Mouse (Mus musculus) forebrain, embryonic 13.5 days (tissue): ENCODE data around the gene 4930415O20Rik. TPM values are rescaled to one million over a fixed set of nuclear protein-coding genes. Genes with fewer than 3 reads are reported as not detected.
"Not testable (repeated sequence)": the region's sequence is repeated elsewhere in the genome, so short reads cannot be mapped to it uniquely, and the experiment has no call there.

Experiments used
- ATAC-seq: fragments of 200-750 bp; cut with Nextera tagmentation; 2 replicates; pipeline ENCODE4 v1.8.0; 2017
- H3K27ac ChIP-seq: fragments of 300-500 bp; sonication (generic); 2 replicates; pipeline ENCODE4 v1.5.1; 2015; ENCODE audit warnings: inconsistent platforms, mild to moderate bottlenecking, moderate library complexity
- H3K27me3 ChIP-seq: fragments of 300-500 bp; sonication (generic); 2 replicates; pipeline ENCODE4 v1.6.1; 2015; ENCODE audit warnings: mild to moderate bottlenecking, inconsistent platforms
- H3K36me3 ChIP-seq: fragments of 300-500 bp; sonication (generic); 2 replicates; pipeline ENCODE4 v1.6.1; 2015; ENCODE audit warnings: mild to moderate bottlenecking, inconsistent platforms; ENCODE audit not compliant: poor library complexity, severe bottlenecking
- H3K4me1 ChIP-seq: fragments of 300-500 bp; sonication (generic); 2 replicates; pipeline ENCODE4 v1.6.1; 2015; ENCODE audit warnings: inconsistent platforms
- H3K4me2 ChIP-seq: fragments of 300-500 bp; sonication (generic); 2 replicates; pipeline ENCODE4 v1.6.1; 2015; ENCODE audit warnings: inconsistent platforms, mild to moderate bottlenecking, moderate library complexity
- H3K4me3 ChIP-seq: fragments of 300-500 bp; sonication (generic); 2 replicates; pipeline ENCODE4 v1.5.1; 2015; ENCODE audit warnings: mild to moderate bottlenecking, inconsistent platforms
- H3K9ac ChIP-seq: fragments of 300-500 bp; sonication (generic); 2 replicates; pipeline ENCODE4 v1.6.1; 2015; ENCODE audit warnings: mild to moderate bottlenecking, inconsistent platforms
- H3K9me3 ChIP-seq: fragments of 300-500 bp; sonication (generic); replicated peaks from 2 replicates; pipeline ENCODE4 v1.6.1; 2016; ENCODE audit warnings: inconsistent platforms
- WGBS: fragments of 180-500 bp; shearing (Covaris S2); methylation state at CpG from one replicate; pipeline ENCODE4 v1.1.7; 2015; 5-methylcytosine and 5-hydroxymethylcytosine counted together
- polyA plus RNA-seq: library from polyadenylated mRNA; unstranded; fragments of >200 nt; fragmentation: Nextera tagmentation; extraction: Ambion mirVana; gene quantifications from 2 replicates; pipeline ENCODE4 v1.2.1, GENCODE M21; 2015

The 4930415O20Rik gene
- polyA plus RNA-seq, 1 experiment from 2014 or later: not detected

DNA sequence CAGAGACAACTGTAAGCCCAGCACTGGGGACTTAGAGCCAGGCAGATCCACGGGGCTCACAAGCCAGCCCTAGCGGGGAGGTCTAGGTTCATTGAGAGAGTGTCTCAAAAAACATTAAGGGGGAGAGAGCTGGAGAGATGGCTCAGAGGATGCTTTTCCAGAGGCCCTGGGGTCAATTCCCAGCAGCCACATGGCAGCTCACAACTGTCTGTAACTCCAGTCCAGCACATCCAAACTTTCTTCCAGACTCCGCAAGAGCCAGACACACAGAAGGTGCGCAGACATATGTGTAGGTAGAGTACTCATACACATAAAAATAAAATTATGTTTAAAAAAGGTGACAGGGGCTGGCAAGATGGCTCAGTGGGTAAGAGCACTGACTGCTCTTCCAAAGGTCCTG is 2.5 kb downstream of the 4930415O20Rik start:
- 80% methylated on average over 4 of the region's 4 CpGs for WGBS

DNA sequence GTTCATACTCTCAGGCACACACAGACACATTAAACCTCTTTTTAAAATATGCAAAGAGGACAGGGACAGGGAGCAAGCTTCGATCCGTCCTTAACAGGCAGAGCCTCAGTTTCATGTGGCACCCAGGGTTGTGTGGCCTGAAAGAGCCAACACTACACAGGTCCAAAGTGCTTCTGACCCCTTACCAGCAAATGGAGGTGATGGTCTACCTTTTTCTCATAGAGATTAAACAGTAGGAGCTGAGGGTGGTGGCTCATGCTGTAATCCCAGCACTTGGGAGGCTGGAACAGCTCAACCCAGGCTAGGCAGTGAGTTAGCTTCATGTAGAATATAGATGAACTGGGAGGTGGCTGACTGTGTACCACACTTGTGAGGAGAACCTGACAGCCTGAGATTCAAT is 8.5 kb downstream of the 4930415O20Rik start:
- WGBS: 86% methylated on average over 2 of the region's 2 CpGs
- no peaks in the 10 kb centered on the region for H3K4me1 ChIP-seq

More for the DNA sequence above, 2.5 kb downstream of the 4930415O20Rik start:
- H3K27ac ChIP-seq: no peak overlapping the region
- H3K4me1 ChIP-seq: peaks cover 11% of the 10 kb centered on the region
- H3K36me3 ChIP-seq: no peaks in the 10 kb centered on the region
- no peak for ATAC-seq
- H3K9ac ChIP-seq: no peak overlapping the region
- H3K4me3 ChIP-seq: no peak overlapping the region
- no peak overlapping the region for H3K4me2 ChIP-seq
- H3K9me3 ChIP-seq: no peaks in the 10 kb centered on the region
- no peaks in the 10 kb centered on the region for H3K27me3 ChIP-seq

DNA sequence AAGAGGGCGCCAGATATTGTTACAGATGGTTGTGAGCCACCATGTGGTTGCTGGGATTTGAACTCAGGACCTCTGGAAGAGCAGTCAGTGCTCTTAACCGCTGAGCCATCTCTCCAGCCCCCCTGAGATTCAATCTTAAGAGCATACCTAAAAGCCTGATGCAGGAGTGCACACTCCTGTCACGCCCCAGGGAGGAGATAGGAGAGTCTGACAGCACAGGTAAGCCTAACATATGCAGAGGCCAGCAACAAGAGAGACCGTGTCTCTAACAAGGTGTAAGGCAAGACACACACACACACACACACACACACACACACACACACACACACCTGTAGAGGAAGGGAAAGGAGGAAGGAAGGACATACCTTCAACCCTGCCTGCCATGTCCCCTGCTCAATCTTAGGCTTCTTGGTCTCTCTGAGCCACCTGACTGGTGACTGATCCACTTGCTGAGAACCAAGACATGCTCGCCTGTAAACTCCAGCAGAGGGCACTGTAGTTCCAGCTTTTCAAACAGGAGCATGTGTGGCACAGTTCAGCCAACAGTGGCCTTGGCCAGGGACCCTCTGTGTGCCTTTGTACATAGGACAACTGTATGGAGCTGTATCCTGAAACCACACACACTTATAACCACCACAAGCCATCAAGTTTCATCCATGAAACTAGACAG is 9.1 kb downstream of the 4930415O20Rik start:
- Histone ChIP-seq H3K4me1 (no peaks in the 10 kb centered on the region), H3K4me2 (no peak overlapping the region), H3K4me3 (no peak overlapping the region), H3K9me3 (no peaks in the 10 kb centered on the region), H3K36me3 (no peaks in the 10 kb centered on the region), H3K9ac (no peak overlapping the region), H3K27ac (no peak overlapping the region), H3K27me3 (no peaks in the 10 kb centered on the region)
- 41% methylated on average over 5 of the region's 5 CpGs for WGBS
- ATAC-seq: peak; percentile 85

More for the DNA sequence above, 8.5 kb downstream of the 4930415O20Rik start:
- H3K9ac ChIP-seq: no peak overlapping the region
- no peaks in the 10 kb centered on the region for H3K27me3 ChIP-seq
- H3K36me3 ChIP-seq: no peaks in the 10 kb centered on the region
- H3K4me3 ChIP-seq: no peak overlapping the region
- H3K27ac ChIP-seq: no peak overlapping the region
- H3K4me2 ChIP-seq: no peak overlapping the region
- H3K9me3 ChIP-seq: no peaks in the 10 kb centered on the region
- ATAC-seq: no peak

DNA sequence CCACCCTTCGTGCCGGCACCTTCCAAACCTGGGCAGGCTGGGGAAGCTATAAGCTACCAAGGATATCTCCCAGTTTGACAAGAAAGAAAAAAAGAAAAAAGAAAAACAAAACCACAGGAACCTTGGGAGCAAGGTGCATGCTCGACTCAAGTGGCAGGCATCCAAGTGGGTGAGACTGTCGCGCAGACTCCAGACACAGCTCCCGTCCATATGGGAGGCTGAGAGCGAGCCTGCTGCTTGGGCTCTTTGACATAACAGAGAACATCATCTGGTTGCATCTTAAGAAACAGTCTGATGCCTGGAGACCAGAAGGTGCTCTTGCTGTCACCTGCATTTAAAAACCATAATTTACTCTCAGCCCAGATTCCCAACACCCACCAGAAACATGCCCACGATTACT is 11.6 kb downstream of the 4930415O20Rik start:
- Histone ChIP-seq H3K4me1 (no peaks in the 10 kb centered on the region), H3K27ac (0 out of 2 replicates have a peak overlapping the region, but pooled peaks have one; percentile 52), H3K9me3 (no peaks in the 10 kb centered on the region), H3K4me2 (no peak overlapping the region), H3K36me3 (no peaks in the 10 kb centered on the region), H3K4me3 (no peak overlapping the region), H3K27me3 (no peaks in the 10 kb centered on the region), H3K9ac (no peak overlapping the region)
- ATAC-seq: no peak
- 81% methylated on average over 8 of the region's 8 CpGs for WGBS

DNA sequence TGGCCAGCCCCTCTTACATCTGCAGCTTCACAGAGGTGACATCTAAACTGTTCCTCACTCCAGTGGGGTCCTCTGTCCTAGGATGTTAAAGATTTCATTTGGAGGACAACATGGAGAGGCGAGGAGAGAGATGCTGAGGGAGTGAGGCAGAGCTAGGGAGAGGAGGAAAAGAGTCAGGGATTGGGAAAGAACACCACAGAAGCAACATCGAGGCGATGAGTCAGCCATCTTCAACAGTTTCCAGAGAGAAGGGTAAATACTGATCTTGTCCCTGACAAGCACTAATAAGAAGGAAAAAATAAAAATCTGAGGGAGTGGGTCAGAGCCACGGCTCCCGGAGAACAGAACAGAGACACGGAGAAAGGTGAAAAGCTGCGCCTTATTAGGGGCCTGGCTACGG is 12.2 kb downstream of the 4930415O20Rik start:
- no peaks in the 10 kb centered on the region for H3K9me3 ChIP-seq
- H3K27me3 ChIP-seq: no peaks in the 10 kb centered on the region
- no peaks in the 10 kb centered on the region for H3K36me3 ChIP-seq
- no peak overlapping the region for H3K4me2 ChIP-seq
- no peak overlapping the region for H3K9ac ChIP-seq
- peak overlapping the region; percentile 52; the same call in 1 of the 2 replicates for H3K27ac ChIP-seq
- H3K4me3 ChIP-seq: no peak overlapping the region
- 82% methylated on average over 8 of the region's 8 CpGs for WGBS
- H3K4me1 ChIP-seq: no peaks in the 10 kb centered on the region
- ATAC-seq: no peak

DNA sequence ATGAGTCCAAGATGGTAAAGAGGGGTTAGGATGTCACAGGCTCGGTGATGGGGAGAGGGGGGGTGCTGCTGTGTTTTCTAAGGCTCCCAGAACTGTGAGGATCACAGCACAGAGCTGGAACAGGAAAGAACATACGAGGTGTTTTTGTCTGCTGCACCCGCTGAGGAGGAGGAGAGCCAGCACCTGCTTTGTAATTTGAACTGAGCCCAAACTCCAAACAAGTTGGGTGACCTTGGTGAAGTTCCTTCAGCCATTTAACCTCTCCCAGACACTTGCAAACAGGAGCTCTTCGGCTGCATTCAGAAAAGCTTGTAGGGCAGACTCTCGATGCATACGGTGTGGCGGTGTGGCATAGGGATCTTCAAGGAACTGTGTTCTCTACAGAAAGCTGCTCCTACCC is 14.6 kb downstream of the 4930415O20Rik start:
- Histone ChIP-seq H3K27ac (no peak overlapping the region), H3K9ac (no peak overlapping the region), H3K4me1 (no peaks in the 10 kb centered on the region), H3K36me3 (peaks cover 16% of the 10 kb centered on the region), H3K9me3 (no peaks in the 10 kb centered on the region), H3K4me2 (no peak overlapping the region), H3K4me3 (no peak overlapping the region), H3K27me3 (no peaks in the 10 kb centered on the region)
- no peak for ATAC-seq
- WGBS: 41% methylated on average over 7 of the region's 7 CpGs

DNA sequence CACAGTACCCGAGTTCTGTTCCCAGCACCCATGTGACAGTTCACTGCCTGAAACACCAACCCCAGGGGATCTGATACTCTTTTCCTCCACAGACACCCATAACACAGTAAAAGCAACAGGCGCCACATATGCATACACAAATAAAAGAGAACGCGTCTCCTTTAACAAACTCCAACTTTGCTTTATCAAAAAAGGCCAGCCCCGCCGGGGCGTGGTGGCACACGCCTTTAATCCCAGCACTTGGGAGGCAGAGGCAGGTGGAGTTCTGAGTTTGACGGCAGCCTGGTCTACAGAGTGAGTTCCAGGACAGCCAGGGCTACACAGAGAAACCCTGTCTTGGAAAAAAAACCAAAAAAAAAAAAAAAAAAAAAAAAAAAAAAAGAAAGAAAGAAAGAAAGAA is 15.3 kb downstream of the 4930415O20Rik start:
- not testable (repeated sequence) for H3K27ac ChIP-seq, H3K27me3 ChIP-seq, H3K4me3 ChIP-seq, ATAC-seq, H3K4me2 ChIP-seq, H3K9ac ChIP-seq, H3K9me3 ChIP-seq, H3K4me1 ChIP-seq
- H3K36me3 ChIP-seq: peaks cover 23% of the 10 kb centered on the region
- WGBS: 83% methylated on average over 9 of the region's 9 CpGs

DNA sequence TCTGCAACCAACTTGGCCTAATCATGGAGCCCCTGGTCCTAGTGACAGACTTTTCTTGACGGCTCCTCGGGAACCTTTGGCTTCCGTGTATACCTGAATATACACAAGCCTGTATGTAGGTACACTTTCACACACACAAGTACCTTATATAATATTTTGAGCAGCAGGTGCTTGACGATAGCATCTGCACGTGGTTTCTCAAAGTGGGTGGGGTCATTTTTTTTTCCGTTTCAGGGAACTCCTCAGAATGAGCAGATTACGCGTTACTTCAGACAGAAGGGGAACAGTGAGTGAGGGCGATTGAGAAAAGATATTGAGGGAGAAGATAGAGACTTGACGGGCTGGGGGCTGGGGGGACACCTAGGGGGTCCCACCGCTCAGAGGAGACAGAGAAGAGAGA is 16.9 kb downstream of the 4930415O20Rik start:
- no peak overlapping the region for H3K4me2 ChIP-seq
- H3K4me1 ChIP-seq: no peaks in the 10 kb centered on the region
- no peak overlapping the region for H3K9ac ChIP-seq
- WGBS: 91% methylated on average over 11 of the region's 11 CpGs
- H3K9me3 ChIP-seq: no peaks in the 10 kb centered on the region
- no peak overlapping the region for H3K27ac ChIP-seq
- no peak for ATAC-seq
- H3K36me3 ChIP-seq: peaks cover 39% of the 10 kb centered on the region
- no peak overlapping the region for H3K4me3 ChIP-seq
- no peaks in the 10 kb centered on the region for H3K27me3 ChIP-seq

DNA sequence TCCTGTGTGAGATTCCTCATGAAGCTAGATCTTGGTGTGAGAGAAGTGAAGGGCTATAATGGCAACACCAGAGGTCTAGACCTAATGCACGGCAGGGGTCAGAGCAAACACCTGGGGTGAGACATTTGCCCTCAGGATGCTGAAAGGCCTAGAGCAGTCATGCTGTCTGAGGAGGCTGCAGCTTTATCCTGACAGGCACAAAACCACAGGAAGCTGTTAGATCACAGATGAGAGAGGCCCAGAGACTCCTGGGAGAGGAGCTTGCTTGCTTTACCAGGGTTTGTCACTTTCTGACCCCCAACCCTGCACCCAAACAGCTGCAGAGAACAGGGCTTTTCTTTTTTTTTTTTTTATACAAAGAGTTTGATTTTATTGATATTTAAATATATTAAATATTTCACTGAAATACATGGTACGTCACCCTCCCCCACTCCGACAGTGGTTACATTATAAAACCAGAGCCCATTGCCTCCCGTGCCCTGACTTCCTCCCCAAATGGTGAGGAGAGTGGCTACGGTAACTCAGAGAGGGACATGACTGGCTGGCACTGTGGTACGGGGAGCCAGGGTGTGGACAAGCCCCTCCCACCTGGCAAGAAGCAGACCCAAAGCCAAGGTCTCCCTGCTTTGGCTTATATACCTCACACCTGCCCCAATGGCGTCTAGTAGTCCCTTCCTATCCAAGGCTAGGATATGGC is 19.0 kb downstream of the 4930415O20Rik start:
- peaks cover 60% of the 10 kb centered on the region for H3K36me3 ChIP-seq
- H3K4me1 ChIP-seq: no peaks in the 10 kb centered on the region
- no peak overlapping the region for H3K4me3 ChIP-seq
- H3K9me3 ChIP-seq: no peaks in the 10 kb centered on the region
- no peak for ATAC-seq
- no peak overlapping the region for H3K4me2 ChIP-seq
- no peak overlapping the region for H3K27ac ChIP-seq
- WGBS: 84% methylated on average over 7 of the region's 7 CpGs
- no peak overlapping the region for H3K9ac ChIP-seq
- H3K27me3 ChIP-seq: no peaks in the 10 kb centered on the region

DNA sequence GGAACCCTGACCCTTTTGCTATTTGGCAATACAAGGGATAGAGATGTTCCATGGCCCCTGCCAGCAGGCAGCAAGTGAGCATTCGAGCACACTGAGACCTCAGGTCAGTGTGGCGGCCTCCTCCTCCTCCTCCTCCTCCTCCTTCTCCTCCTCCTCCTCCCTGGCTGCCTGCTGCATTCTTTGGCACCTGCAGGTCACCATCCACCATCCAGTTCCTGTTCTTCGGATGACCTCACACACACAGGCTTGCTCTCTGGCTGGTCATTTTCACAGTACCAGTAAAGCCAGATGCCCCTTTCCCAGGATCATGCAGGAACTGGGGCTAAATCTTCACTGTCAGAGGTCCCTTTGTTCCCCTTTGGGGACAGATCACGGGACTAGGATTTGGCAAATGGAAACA is 20.6 kb downstream of the 4930415O20Rik start:
- ATAC-seq: no peak
- no peaks in the 10 kb centered on the region for H3K9me3 ChIP-seq
- no peak overlapping the region for H3K4me3 ChIP-seq
- peaks cover 76% of the 10 kb centered on the region for H3K36me3 ChIP-seq
- WGBS: 63% methylated on average over 4 of the region's 4 CpGs
- H3K4me1 ChIP-seq: no peaks in the 10 kb centered on the region
- H3K27ac ChIP-seq: no peak overlapping the region
- no peaks in the 10 kb centered on the region for H3K27me3 ChIP-seq
- H3K9ac ChIP-seq: no peak overlapping the region; the same call in 1 of the 2 replicates
- H3K4me2 ChIP-seq: no peak overlapping the region

DNA sequence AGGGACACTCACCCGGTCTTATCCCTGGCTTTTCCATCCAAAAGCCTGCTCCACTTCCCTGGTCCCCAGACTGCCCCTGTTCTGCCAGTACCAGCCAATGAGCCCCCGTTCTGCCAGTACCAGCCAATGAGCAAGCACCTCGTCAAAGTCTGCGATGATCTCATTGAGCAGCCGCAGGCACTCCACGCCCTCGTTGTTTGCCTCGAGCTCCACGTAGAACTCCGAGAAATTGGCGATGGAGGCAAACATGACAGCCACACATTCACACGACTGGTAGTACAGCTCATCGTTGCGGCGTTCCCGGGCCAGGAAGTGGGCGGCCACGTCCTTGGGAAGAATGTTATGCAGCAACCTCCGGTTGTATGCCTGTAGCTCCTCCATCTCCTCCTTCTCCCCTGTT is 23.4 kb downstream of the 4930415O20Rik start:
- peaks cover 98% of the 10 kb centered on the region for H3K36me3 ChIP-seq
- H3K9ac ChIP-seq: no peak overlapping the region
- H3K4me1 ChIP-seq: no peaks in the 10 kb centered on the region

DNA sequence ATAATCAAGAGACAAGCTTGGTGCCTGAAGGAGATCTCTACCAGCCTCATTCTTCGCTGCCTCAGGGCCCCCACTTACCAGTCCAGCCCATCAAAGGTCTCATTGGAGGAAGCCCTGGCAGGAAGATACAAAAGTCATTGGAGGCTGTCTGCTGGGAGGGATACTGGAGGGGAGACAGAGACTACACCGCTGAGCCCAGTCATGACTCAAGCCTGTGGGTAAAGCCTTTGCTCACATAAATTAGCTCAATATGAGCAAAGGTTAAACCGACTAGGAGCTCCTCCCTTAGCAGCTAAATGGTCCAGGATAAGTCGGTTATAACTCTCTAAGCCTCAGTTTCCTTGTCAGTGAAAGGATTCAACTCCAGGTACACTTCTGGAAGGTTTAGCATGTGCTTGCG is 24.2 kb downstream of the 4930415O20Rik start:
- WGBS: 90% methylated on average over 5 of the region's 5 CpGs
- Histone ChIP-seq H3K4me2 (no peak overlapping the region), H3K36me3 (peaks cover 99% of the 10 kb centered on the region), H3K27ac (no peak overlapping the region), H3K27me3 (no peaks in the 10 kb centered on the region), H3K4me3 (no peak overlapping the region), H3K4me1 (no peaks in the 10 kb centered on the region), H3K9ac (no peak overlapping the region), H3K9me3 (no peaks in the 10 kb centered on the region)
- no peak for ATAC-seq

More for the DNA sequence above, 23.4 kb downstream of the 4930415O20Rik start:
- no peaks in the 10 kb centered on the region for H3K9me3 ChIP-seq
- H3K4me3 ChIP-seq: no peak overlapping the region
- H3K4me2 ChIP-seq: no peak overlapping the region
- 80% methylated on average over 19 of the region's 19 CpGs for WGBS
- no peak overlapping the region for H3K27ac ChIP-seq
- no peaks in the 10 kb centered on the region for H3K27me3 ChIP-seq
- ATAC-seq: no peak
